ENCODE assay signal across 16 mouse cellular contexts in the genomic region with DNA sequence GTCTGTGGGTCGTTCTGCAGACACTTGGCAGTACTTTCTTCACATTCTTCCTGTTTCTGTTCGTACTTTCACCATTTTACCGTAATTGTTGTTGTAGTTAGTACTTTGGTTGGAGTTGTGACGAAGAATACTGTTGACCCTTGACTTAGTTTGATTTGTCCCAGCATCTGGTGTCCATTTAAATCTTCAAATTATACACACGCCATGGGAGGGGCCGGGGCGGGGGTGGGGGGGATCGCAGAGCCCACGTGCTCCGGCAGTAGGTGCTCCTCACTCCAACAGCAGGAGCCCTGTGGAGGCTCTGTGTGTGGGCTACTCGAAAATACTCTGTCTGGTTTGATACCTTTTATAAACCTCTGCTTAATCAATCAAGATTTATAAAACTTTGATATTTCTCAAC.
"Had no signal": no experiment of that assay in that cellular context is flagged by ENCODE, and none has a peak within 500 bp of the region (broad histone marks: within the 10 kb centered on the region; RNA-seq: fewer than 3 reads in every experiment).

No protein-coding gene starts in this region.

- H3K4me2 ChIP-seq: neural tube, embryonic 13.5 days; neural tube, embryonic 15.5 days; stomach, embryonic 15.5 days had no signal

- H3K27ac ChIP-seq: neural tube, embryonic 13.5 days; neural tube, embryonic 15.5 days; stomach, embryonic 15.5 days; stomach, postnatal 0 days had no signal

- H3K27me3 ChIP-seq: neural tube, embryonic 13.5 days; neural tube, embryonic 15.5 days; stomach, embryonic 15.5 days had no signal

- H3K4me1 ChIP-seq: neural tube, embryonic 13.5 days; neural tube, embryonic 15.5 days; stomach, embryonic 15.5 days had no signal

- H3K9me3 ChIP-seq: neural tube, embryonic 13.5 days; neural tube, embryonic 15.5 days; stomach, embryonic 15.5 days had no signal

- H3K4me3 ChIP-seq: neural tube, embryonic 13.5 days; neural tube, embryonic 15.5 days; stomach, embryonic 15.5 days had no signal

- DNase-seq: retina, postnatal 1 day; right cerebral cortex, adult 18-20 months; right cerebral cortex, postnatal 14 days; right cerebral cortex, postnatal 25 days; right cerebral cortex, postnatal 4 days; spleen, adult 18-20 months; thymus, adult 18-20 months; thymus, adult 2 months; thymus, postnatal 14 days; thymus, postnatal 25 days; thymus, postnatal 36 days; thymus, postnatal 4 days had no signal

- H3K9ac ChIP-seq: neural tube, embryonic 13.5 days; neural tube, embryonic 15.5 days; stomach, embryonic 15.5 days had no signal
